Mouse (Mus musculus): ENCODE measurements around the gene 6030452D12Rik. TPM values are rescaled to one million over a fixed set of nuclear protein-coding genes. Genes with fewer than 3 reads are reported as not detected.

The 6030452D12Rik gene
- polyA plus RNA-seq, 1 experiment: not detected

- DNase-seq (ENCODE audit: extremely low spot score in 1 of 2, low spot score in 1 of 2): no peak
Measured at GRCm38 (mm10) chr8:106556068-106556645, 55.8 kb downstream of the 6030452D12Rik start.

Other genes starting within 250 kb of the 6030452D12Rik start
- gene Smpd3, start 162.5 kb upstream of the 6030452D12Rik start, polyA plus RNA-seq (2012; rRNA removed): 20.7 and 20.9 TPM in 2 replicates
- 13.0 and 14.0 TPM in 2 replicates for gene Zfp90, start 85.2 kb upstream of the 6030452D12Rik start, polyA plus RNA-seq (2012; rRNA removed)
- 1.3 and 1.4 TPM in 2 replicates for gene Cdh3, start 10.4 kb downstream of the 6030452D12Rik start, polyA plus RNA-seq (2012; rRNA removed)
- 51.1 and 60.7 TPM in 2 replicates for gene Gm10073, start 72.9 kb downstream of the 6030452D12Rik start, polyA plus RNA-seq (2012; rRNA removed)
- gene Cdh1, start 102.8 kb downstream of the 6030452D12Rik start, polyA plus RNA-seq (2012; rRNA removed): 0.97 and 1.3 TPM in 2 replicates
- gene Tango6, start 182.5 kb downstream of the 6030452D12Rik start, polyA plus RNA-seq (2012; rRNA removed): 2.5 and 2.9 TPM in 2 replicates

Data from frontal cortex, adult 2 months (tissue).